Mouse (Mus musculus) hindbrain, embryonic 14.5 days (tissue): ENCODE measurements at regions not wholly inside any gene's neighbourhood (a gene's known extent, or its start where the extent isn't known, plus 50 kb on each side); places are given as distances from the start of the nearest gene placed in this dataset.

Experiments used
- ATAC-seq: fragments of 200-750 bp; cut with Nextera tagmentation; 2 replicates; pipeline ENCODE4 v1.8.0; 2017; ENCODE audit warnings: moderate number of reproducible peaks, mild to moderate bottlenecking, moderate TSS enrichment, moderate library complexity; ENCODE audit not compliant: low FRiP score
- DNase-seq: peaks from one replicate; pipeline ENCODE4 v3.0.0-alpha.2; 2015; ENCODE audit warnings: low spot score
- H3K27ac ChIP-seq: fragments of 300-500 bp; sonication (generic); 2 replicates; pipeline ENCODE4 v1.5.1; 2014; ENCODE audit warnings: mild to moderate bottlenecking, moderate library complexity
- H3K27me3 ChIP-seq: fragments of 300-500 bp; sonication (generic); 2 replicates; pipeline ENCODE4 v1.6.1; 2014; ENCODE audit warnings: mild to moderate bottlenecking, low read length, mixed read lengths; ENCODE audit not compliant: control insufficient read depth, insufficient read depth
- H3K36me3 ChIP-seq: fragments of 300-500 bp; sonication (generic); replicated peaks from 2 replicates; pipeline ENCODE4 v1.6.1; 2014; ENCODE audit not compliant: control insufficient read depth, insufficient read depth
- H3K4me1 ChIP-seq: fragments of 300-500 bp; sonication (generic); replicated peaks from 2 replicates; pipeline ENCODE4 v1.6.1; 2014; ENCODE audit warnings: antibody characterized with exemption, low read length, mixed read lengths; ENCODE audit not compliant: control insufficient read depth, insufficient read depth
- H3K4me2 ChIP-seq: fragments of 300-500 bp; sonication (generic); replicated peaks from 2 replicates; pipeline ENCODE4 v1.6.1; 2014; ENCODE audit warnings: mild to moderate bottlenecking, moderate library complexity
- H3K4me3 ChIP-seq: fragments of 300-500 bp; sonication (generic); replicated peaks from 2 replicates; pipeline ENCODE4 v1.5.1; 2014; ENCODE audit warnings: mild to moderate bottlenecking, low read length
- H3K9ac ChIP-seq: fragments of 300-500 bp; sonication (generic); 2 replicates; pipeline ENCODE4 v1.6.1; 2014
- H3K9me3 ChIP-seq: fragments of 300-500 bp; sonication (generic); 2 replicates; pipeline ENCODE4 v1.6.1; 2016; ENCODE audit warnings: low read length; ENCODE audit not compliant: control insufficient read depth
- WGBS: fragments of 180-500 bp; shearing (Covaris S2); extraction: QIAGEN DNeasy Blood & Tissue Kit; methylation state at CpG from one replicate; pipeline ENCODE4 v1.1.7; 2014; 5-methylcytosine and 5-hydroxymethylcytosine counted together

DNA sequence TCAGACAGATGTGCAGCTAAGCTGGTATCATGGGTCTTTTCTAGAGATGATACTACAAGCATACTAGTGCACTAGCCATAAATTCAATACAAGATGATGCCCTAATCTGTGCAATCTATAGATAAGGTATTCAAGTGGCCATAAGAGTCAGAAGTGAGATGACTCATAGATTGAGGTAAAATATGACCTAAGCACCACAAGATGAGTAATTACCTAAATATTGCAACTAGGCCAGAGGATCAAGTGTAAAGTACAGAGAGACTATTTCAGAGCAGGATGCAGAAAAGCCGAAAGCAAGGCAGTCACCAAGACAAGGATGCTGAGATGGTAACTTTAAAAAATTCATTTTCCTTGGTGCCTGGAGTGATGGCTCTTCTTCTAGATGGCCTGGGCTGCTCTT is 111.5 kb upstream of the Gas2 start:
- 71% methylated on average over 1 of the region's 1 CpGs for WGBS
- DNase-seq (no peak), ATAC-seq (no peak)
- no peaks in the 10 kb centered on the region for H3K9me3 ChIP-seq
- no peak overlapping the region for H3K9ac ChIP-seq
- no peak overlapping the region for H3K4me2 ChIP-seq
- H3K36me3 ChIP-seq = no peaks in the 10 kb centered on the region
- peaks cover 38% of the 10 kb centered on the region for H3K4me1 ChIP-seq
- H3K4me3 ChIP-seq = no peak overlapping the region
- H3K27me3 ChIP-seq = no peaks in the 10 kb centered on the region
- peak overlapping the region; percentile 95 for H3K27ac ChIP-seq

DNA sequence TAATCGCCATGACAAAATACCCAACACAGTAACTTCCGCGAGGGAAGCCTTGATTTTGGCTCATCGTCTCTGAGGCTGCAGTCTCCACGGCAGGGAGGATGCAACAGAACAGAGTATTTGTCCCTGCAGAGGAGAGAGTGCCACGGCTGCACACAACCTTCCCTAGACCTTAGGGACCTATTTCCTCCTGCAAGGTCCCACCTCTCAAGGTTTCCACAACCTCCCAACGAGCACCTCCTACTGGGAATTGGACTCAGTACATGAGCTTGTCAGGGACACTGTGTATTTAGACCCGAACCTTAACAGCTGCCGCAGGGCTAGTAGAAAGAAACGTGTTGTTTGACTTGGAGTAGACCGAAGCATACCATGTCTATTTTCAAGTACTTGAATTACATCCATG is 108.8 kb upstream of the Gas2 start:
- H3K27me3 ChIP-seq = no peaks in the 10 kb centered on the region
- H3K4me3 ChIP-seq = no peak overlapping the region
- ATAC-seq = no peak
- no peak overlapping the region for H3K4me2 ChIP-seq
- DNase-seq = no peak
- H3K27ac ChIP-seq = no peak overlapping the region; the same call in 1 of the 2 replicates
- no peaks in the 10 kb centered on the region for H3K36me3 ChIP-seq
- no peaks in the 10 kb centered on the region for H3K9me3 ChIP-seq
- 70% methylated on average over 11 of the region's 11 CpGs for WGBS
- peaks cover 36% of the 10 kb centered on the region for H3K4me1 ChIP-seq
- H3K9ac ChIP-seq = no peak overlapping the region

DNA sequence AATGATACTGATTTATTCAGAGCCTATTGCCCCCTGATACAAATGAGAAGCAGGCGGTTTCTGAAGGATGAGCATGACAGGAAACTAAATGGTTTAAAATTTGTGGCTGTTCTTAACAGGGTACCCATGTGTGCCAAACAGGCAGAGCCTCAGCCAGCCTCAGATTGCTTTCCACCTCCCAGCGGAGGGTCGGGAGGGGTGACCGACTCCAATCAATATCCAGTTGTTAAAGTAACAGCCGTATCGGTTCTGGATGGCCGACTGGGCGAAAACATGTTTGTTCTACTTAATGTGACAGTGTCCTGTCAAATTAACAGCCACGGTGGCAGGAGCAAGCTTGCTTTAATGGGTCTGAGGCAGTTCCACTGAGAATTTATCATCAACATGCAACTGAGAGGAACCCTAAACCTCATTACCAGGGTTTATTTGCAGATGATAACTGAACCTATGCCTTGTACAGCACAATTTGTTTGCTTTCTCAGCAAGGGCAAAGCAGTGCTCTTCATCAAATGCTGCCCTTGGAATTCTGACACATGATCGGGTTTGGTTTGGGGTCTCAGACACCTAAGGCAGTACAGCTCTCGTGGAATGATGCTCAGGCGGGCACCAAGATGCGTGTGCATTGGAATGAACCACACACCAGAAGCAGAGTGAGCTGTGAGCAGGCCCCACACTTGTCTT is 107.5 kb upstream of the Gas2 start:
- peaks cover 3% of the 10 kb centered on the region for H3K27me3 ChIP-seq
- DNase-seq (no peak), ATAC-seq (peak; percentile 59)
- H3K27ac ChIP-seq = peak overlapping the region; percentile 78
- no peaks in the 10 kb centered on the region for H3K36me3 ChIP-seq
- WGBS = 23% methylated on average over 13 of the region's 13 CpGs
- no peak overlapping the region for H3K4me2 ChIP-seq
- H3K4me3 ChIP-seq = no peak overlapping the region
- H3K9me3 ChIP-seq = no peaks in the 10 kb centered on the region
- no peak overlapping the region for H3K9ac ChIP-seq
- peaks cover 27% of the 10 kb centered on the region for H3K4me1 ChIP-seq

DNA sequence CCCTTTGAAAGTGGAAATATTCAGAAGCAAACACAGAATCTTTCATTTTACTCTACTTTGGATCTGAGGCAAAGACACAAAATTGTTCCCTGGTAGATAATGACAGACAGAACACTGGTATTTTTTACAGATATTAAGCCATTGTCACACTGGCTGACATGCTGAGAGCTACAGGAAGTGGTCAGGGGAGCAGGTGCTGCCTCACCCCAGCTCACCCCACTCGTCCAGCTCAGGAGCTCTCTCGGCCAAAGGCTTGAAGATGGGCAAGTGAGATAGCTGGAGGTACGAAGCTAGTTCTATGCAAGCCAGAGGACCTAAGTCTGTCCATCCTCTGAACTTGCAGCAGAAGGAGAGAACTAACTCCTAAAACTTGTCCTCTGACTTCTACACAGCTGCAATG is 105.6 kb upstream of the Gas2 start:
- Histone ChIP-seq H3K27me3 (peaks cover 5% of the 10 kb centered on the region), H3K4me2 (no peak overlapping the region), H3K4me1 (peaks cover 12% of the 10 kb centered on the region), H3K36me3 (no peaks in the 10 kb centered on the region), H3K4me3 (no peak overlapping the region), H3K9me3 (no peaks in the 10 kb centered on the region), H3K9ac (no peak overlapping the region), H3K27ac (no peak overlapping the region)
- ATAC-seq (no peak), DNase-seq (no peak)
- WGBS = 62% methylated on average over 3 of the region's 3 CpGs

DNA sequence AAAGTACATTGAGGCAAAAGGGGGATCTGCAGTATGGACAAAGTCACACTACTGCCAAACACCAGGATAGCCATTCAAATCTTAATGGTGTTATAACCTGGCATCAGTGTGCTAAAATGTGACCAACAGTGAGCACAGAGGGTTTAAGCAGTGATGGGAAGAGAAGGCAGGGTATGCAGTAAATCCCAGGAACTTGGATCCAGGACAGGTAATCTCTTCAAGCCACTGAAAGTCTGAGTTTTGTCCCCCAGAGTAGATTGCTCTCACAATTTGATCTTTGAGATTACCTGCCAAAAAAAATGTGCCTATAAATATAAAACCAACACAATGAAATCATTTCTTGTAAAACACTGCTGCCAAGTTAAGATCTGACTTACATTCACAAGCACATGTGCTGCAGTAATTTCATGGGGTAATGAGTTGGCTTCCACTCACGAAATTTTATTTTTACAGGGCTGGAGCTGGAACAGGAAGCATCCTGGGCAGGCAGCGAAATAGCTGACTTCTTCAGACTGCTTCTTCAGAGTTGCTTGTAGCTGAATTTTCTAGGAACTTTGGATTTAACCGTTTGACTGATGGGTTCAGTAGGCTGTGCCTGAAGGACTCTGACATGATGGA is 102.2 kb upstream of the Gas2 start:
- Histone ChIP-seq H3K27me3 (peaks cover 5% of the 10 kb centered on the region), H3K27ac (no peak overlapping the region)
- no peak for ATAC-seq

DNA sequence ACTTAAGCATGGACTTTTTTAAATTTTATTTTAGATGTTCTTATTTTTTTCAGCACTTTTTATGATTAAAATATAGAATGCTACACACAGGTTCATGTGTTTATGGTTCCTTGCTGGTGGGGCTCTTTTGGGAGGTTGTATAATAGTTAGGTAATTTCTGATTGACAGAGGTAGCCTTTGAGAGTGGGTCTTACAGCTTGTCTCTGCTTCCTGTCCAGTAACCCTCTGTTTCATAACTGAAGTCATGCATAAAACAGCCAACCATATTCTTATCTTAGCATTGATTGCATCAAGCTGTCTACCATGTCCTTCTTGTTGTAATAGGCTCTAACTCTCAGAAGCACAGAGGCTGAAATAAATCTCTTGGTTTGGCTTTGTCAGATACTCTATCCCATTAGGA is 94.7 kb upstream of the Gas2 start:
- Histone ChIP-seq H3K27me3 (no peaks in the 10 kb centered on the region), H3K4me2 (no peak overlapping the region), H3K9ac (no peak overlapping the region), H3K9me3 (no peaks in the 10 kb centered on the region), H3K36me3 (no peaks in the 10 kb centered on the region), H3K27ac (no peak overlapping the region), H3K4me1 (peaks cover 5% of the 10 kb centered on the region; the same call in 1 of the 2 replicates), H3K4me3 (no peak overlapping the region)
- no peak for DNase-seq
- no peak for ATAC-seq

More for the DNA sequence above, 102.2 kb upstream of the Gas2 start:
- H3K9ac ChIP-seq = no peak overlapping the region
- WGBS = 81% methylated on average over 3 of the region's 3 CpGs
- H3K4me2 ChIP-seq = no peak overlapping the region
- H3K36me3 ChIP-seq = no peaks in the 10 kb centered on the region
- H3K4me1 ChIP-seq = peaks cover 6% of the 10 kb centered on the region; the same call in 1 of the 2 replicates
- H3K9me3 ChIP-seq = no peaks in the 10 kb centered on the region
- DNase-seq = no peak
- H3K4me3 ChIP-seq = no peak overlapping the region

DNA sequence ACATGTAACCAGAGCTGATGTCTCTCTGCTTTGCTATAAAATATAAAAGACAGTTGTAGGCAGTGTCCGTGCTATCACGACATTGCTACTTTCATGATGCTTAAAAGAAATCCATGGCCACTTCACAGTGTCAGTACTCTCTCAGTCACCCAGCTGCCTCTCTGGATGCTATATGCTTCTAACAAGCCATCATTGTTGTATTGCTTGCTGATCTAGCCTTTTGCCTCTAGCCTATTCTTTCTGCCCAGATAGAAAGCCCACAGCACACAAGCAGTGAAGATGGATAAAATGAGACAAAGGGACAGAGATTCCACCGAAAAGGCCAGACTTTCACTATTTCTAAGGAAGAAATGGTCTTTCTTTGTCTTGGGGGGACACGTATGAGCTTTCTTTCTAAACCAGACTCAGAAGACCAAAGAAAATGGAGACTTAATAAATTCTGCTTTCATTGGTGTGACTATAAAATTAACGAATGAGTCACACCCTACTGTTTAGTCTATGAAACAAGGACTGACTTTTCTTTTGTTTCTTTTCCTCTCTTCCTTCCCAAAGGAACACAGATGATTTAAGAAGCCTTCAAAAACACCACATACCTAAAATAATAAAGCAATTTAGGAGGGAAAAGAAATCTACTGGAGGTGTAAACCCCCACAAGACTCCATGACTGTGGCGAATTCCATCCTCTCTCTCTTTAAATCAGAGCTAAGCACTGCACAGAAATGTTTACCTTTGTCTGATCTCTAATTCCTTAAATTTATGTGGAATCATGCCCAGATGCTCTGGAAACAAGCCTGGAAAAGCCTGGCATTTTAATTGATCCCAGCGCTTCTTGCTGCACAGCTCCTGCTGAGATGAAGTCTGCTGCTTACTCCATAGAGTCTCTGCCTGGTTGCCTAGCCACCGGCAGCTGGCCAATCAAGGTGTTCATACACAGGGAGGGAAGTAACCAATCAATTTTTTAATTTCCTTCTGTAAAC is 89.6 kb upstream of the Gas2 start:
- H3K9ac ChIP-seq = peak overlapping the region; percentile 25; the same call in 1 of the 2 replicates
- no peaks in the 10 kb centered on the region for H3K9me3 ChIP-seq
- H3K27me3 ChIP-seq = no peaks in the 10 kb centered on the region
- H3K27ac ChIP-seq = peak overlapping the region; percentile 90
- peak overlapping the region; percentile 41 for H3K4me2 ChIP-seq
- H3K4me1 ChIP-seq = peaks cover 17% of the 10 kb centered on the region
- H3K36me3 ChIP-seq = no peaks in the 10 kb centered on the region
- DNase-seq = peak; percentile 79
- ATAC-seq = peak; percentile 90
- no peak overlapping the region for H3K4me3 ChIP-seq
- WGBS = 42% methylated on average over 8 of the region's 8 CpGs

DNA sequence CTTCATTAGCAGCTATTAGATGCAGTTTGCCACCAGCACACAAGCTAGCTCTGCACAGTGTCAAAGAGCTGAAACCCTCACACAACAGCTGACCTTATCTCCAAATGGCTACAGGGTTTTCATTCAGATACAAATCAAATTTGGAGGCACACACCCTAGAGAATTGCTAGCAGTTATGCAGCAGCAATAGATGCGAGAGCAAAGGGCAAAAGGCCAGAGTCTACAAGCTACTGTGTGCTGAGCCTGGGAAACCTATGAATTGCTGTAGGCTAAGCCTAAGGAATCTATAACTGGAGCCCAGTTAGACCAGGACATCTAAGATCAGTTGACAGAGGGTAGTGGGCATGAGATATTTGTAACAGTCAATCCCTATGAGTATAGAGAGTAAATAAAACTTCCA is 85.8 kb upstream of the Gas2 start:
- Histone ChIP-seq H3K9me3 (no peaks in the 10 kb centered on the region), H3K4me2 (no peak overlapping the region)

More for the DNA sequence above, 85.8 kb upstream of the Gas2 start:
- Histone ChIP-seq H3K4me1 (peaks cover 17% of the 10 kb centered on the region), H3K27ac (no peak overlapping the region), H3K36me3 (no peaks in the 10 kb centered on the region), H3K27me3 (no peaks in the 10 kb centered on the region), H3K4me3 (no peak overlapping the region), H3K9ac (no peak overlapping the region)
- no peak for ATAC-seq
- no peak for DNase-seq
- WGBS = 59% methylated on average over 1 of the region's 1 CpGs
